ENCODE assay signal across 24 mouse cellular contexts in the genomic region with DNA sequence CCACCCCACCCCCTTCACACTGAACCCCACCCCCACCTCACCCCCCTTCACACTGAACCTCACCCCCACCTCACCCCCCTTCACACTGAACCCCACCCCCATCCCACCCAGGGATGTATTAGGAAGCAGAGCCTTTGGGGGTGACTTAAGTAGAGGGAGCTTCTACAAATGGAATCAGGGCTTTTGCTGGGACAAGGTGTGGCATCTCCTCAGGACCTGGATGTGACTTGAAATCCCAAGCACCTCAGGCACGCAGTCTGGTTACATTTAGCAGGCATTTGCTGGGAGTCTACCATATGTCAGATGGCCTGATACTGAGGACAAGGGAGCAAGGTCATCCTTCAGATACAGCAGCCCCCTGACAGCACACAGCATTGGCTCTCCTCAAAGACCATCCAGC. TPM values are rescaled to one million over a fixed set of nuclear protein-coding genes. Genes with fewer than 3 reads are reported as not detected.
DNase-seq lines count a peak whose midpoint lies in the region; ATAC-seq and TF ChIP-seq lines count a peak whose summit lies in the region.
"Had no signal": no experiment of that assay in that cellular context is flagged by ENCODE, and none has a peak within 500 bp of the region (broad histone marks: within the 10 kb centered on the region; RNA-seq: fewer than 3 reads in every experiment).

No protein-coding gene starts in this region.

- no peak overlapping the region for H3K4me2 ChIP-seq in embryonic facial prominence, embryonic 12.5 days (replicated peaks)
- no peak overlapping the region for H3K4me2 ChIP-seq in hindbrain, embryonic 15.5 days
- H3K4me2 ChIP-seq: liver, embryonic 11.5 days; lung, embryonic 15.5 days had no signal

- no peaks in the 10 kb centered on the region for H3K27me3 ChIP-seq in embryonic facial prominence, embryonic 12.5 days
- H3K27me3 ChIP-seq in hindbrain, embryonic 15.5 days = no peaks in the 10 kb centered on the region
- H3K27me3 ChIP-seq: lung, embryonic 15.5 days had no signal

- TF ChIP-seq CTCF in layer of hippocampus, adult 2 months (conservative IDR thresholded peaks at IDR 0.05) = no peak
- no peak for TF ChIP-seq CTCF in embryonic fibroblast, embryonic 13.5 days (IDR thresholded peaks at IDR 0.05; ENCODE audit: borderline replicate concordance, insufficient read depth, low read length)

- ATAC-seq in embryonic facial prominence, embryonic 12.5 days (ENCODE audit: insufficient number of reproducible peaks, insufficient read depth, low FRiP score, low TSS enrichment) = no peak
- ATAC-seq in hindbrain, embryonic 15.5 days (ENCODE audit: low FRiP score, low read depth) = peak; percentile 23
- ATAC-seq: Patski had no signal

- no peak overlapping the region for H3K4me3 ChIP-seq in layer of hippocampus, adult 2 months
- H3K4me3 ChIP-seq in embryonic facial prominence, embryonic 12.5 days = no peak overlapping the region
- no peak overlapping the region for H3K4me3 ChIP-seq in embryonic fibroblast, embryonic 13.5 days (ENCODE audit: insufficient read depth, low read length)
- no peak overlapping the region for H3K4me3 ChIP-seq in hindbrain, embryonic 15.5 days
- H3K4me3 ChIP-seq: erythroblast, embryonic 14.5 days; heart, embryonic 10.5 days; lung, embryonic 15.5 days had no signal

- H3K36me3 ChIP-seq in embryonic facial prominence, embryonic 12.5 days = peaks cover 35% of the 10 kb centered on the region
- peaks cover 22% of the 10 kb centered on the region; the same call in 1 of the 2 replicates for H3K36me3 ChIP-seq in hindbrain, embryonic 15.5 days

- no peaks in the 10 kb centered on the region for H3K4me1 ChIP-seq in embryonic facial prominence, embryonic 12.5 days
- H3K4me1 ChIP-seq in embryonic fibroblast, embryonic 13.5 days (ENCODE audit: control insufficient read depth, insufficient read depth, low read length) = no peaks in the 10 kb centered on the region
- H3K4me1 ChIP-seq in hindbrain, embryonic 15.5 days (replicated peaks) = peaks cover 10% of the 10 kb centered on the region
- H3K4me1 ChIP-seq: lung, embryonic 15.5 days had no signal

- no peak for DNase-seq in layer of hippocampus, adult 2 months (ENCODE audit: low spot score in 2 of 2)
- no peak for DNase-seq in layer of hippocampus, adult 9-11 months
- no peak for DNase-seq in cerebellum, postnatal 14 days
- no peak for DNase-seq in left cerebral cortex, postnatal 25 days (ENCODE audit: low spot score in 2 of 2)
- DNase-seq: cerebellum, adult 9-11 months; gastrocnemius, postnatal 36 days; heart, postnatal 10 days; kidney, adult 9 months; kidney, postnatal 4 days had no signal

- H3K9me3 ChIP-seq in embryonic facial prominence, embryonic 12.5 days = no peaks in the 10 kb centered on the region
- no peaks in the 10 kb centered on the region for H3K9me3 ChIP-seq in hindbrain, embryonic 15.5 days
- H3K9me3 ChIP-seq: heart, embryonic 10.5 days; lung, embryonic 15.5 days had no signal

- WGBS in embryonic facial prominence, embryonic 12.5 days = 63% methylated on average over 1 of the region's 1 CpGs
- WGBS in hindbrain, embryonic 15.5 days = 71% methylated on average over 1 of the region's 1 CpGs

- peak overlapping the region; percentile 95 for H3K27ac ChIP-seq in layer of hippocampus, adult 2 months
- peak overlapping the region; percentile 26; the same call in 1 of the 2 replicates for H3K27ac ChIP-seq in embryonic facial prominence, embryonic 12.5 days
- peak overlapping the region; percentile 63 for H3K27ac ChIP-seq in embryonic fibroblast, embryonic 13.5 days (ENCODE audit: insufficient read depth, low read length)
- peak overlapping the region; percentile 36; the same call in 1 of the 2 replicates for H3K27ac ChIP-seq in hindbrain, embryonic 15.5 days (replicated peaks)
- H3K27ac ChIP-seq: heart, embryonic 10.5 days; lung, embryonic 15.5 days had no signal

- no peak for TF ChIP-seq POLR2A in embryonic fibroblast, embryonic 13.5 days (IDR thresholded peaks at IDR 0.05; ENCODE audit: low read depth, low read length)

- no peak overlapping the region for H3K9ac ChIP-seq in embryonic facial prominence, embryonic 12.5 days
- no peak overlapping the region for H3K9ac ChIP-seq in hindbrain, embryonic 15.5 days
- H3K9ac ChIP-seq: lung, embryonic 15.5 days had no signal

- intact Hi-C loops in left cerebral cortex, postnatal 25 days (cut with DNase I) = no loop called here

RNA-seq across cellular contexts. Expression of a gene that starts 7.2 kb away (rescaled TPM):
- 100 to 1,000 TPM; 321 to 335 TPM for total RNA-seq in layer of hippocampus, adult 2 months (2021)
- 340 and 378 TPM in 2 replicates for polyA plus RNA-seq in embryonic facial prominence, embryonic 12.5 days (2016; fragmentation: Nextera tagmentation; extraction: Ambion mirVana)
- 188 and 227 TPM in 2 replicates for polyA plus RNA-seq in embryonic fibroblast, embryonic 13.5 days (2011; ENCODE audit: insufficient read length, low read depth, missing spikeins)
- polyA plus RNA-seq in hindbrain, embryonic 15.5 days (2015; fragmentation: Nextera tagmentation; extraction: Ambion mirVana) = 577 and 633 TPM in 2 replicates
- total RNA-seq in left cerebral cortex, postnatal 25 days (2021) = 100 to 1,000 TPM; 232 to 248 TPM

RNA-seq across cellular contexts. Expression of a gene that starts 14.1 kb away (rescaled TPM):
- 1 to 10 TPM in 1 of 2 experiments, under 1 TPM in 1; 0.61 to 1.2 TPM for total RNA-seq in layer of hippocampus, adult 2 months (2021)
- 0.17 TPM in 1 of 2 replicates, not detected in the other for polyA plus RNA-seq in embryonic facial prominence, embryonic 12.5 days (2016; fragmentation: Nextera tagmentation; extraction: Ambion mirVana)
- polyA plus RNA-seq in embryonic fibroblast, embryonic 13.5 days (2011; ENCODE audit: insufficient read length, low read depth, missing spikeins) = not detected in 2 replicates
- 0.26 and 0.54 TPM in 2 replicates for polyA plus RNA-seq in hindbrain, embryonic 15.5 days (2015; fragmentation: Nextera tagmentation; extraction: Ambion mirVana)
- not detected for total RNA-seq in left cerebral cortex, postnatal 25 days (2021)
- total RNA-seq: gastrocnemius, postnatal 36 days; heart, postnatal 10 days; left cerebral cortex, postnatal 14 days had no signal
- polyA plus RNA-seq: liver, embryonic 11.5 days; stomach, embryonic 14.5 days had no signal

RNA-seq across cellular contexts. Expression of a gene that starts 17.0 kb away (rescaled TPM):
- total RNA-seq in layer of hippocampus, adult 2 months (2021) = under 1 TPM in 1 of 2 experiments, not detected in 1; 0.08 TPM
- 0.13 TPM in 1 of 2 replicates, not detected in the other for polyA plus RNA-seq in embryonic facial prominence, embryonic 12.5 days (2016; fragmentation: Nextera tagmentation; extraction: Ambion mirVana)
- polyA plus RNA-seq in embryonic fibroblast, embryonic 13.5 days (2011; ENCODE audit: insufficient read length, low read depth, missing spikeins) = not detected in 2 replicates
- not detected in 2 replicates for polyA plus RNA-seq in hindbrain, embryonic 15.5 days (2015; fragmentation: Nextera tagmentation; extraction: Ambion mirVana)
- total RNA-seq in left cerebral cortex, postnatal 25 days (2021) = not detected
- total RNA-seq: gastrocnemius, postnatal 36 days; heart, postnatal 10 days; left cerebral cortex, postnatal 14 days; megakaryocyte progenitor cell, adult 5-6 weeks had no signal
- polyA plus RNA-seq: erythroblast, embryonic 14.5 days; heart, embryonic 10.5 days; intestine, embryonic 14.5 days; liver, embryonic 11.5 days; lung, embryonic 15.5 days; Patski; small intestine, adult 2 months; stomach, embryonic 14.5 days; thymus, postnatal 0 days had no signal

RNA-seq across cellular contexts. Expression of a gene that starts 29.0 kb away (rescaled TPM):
- total RNA-seq in layer of hippocampus, adult 2 months (2021) = not detected
- not detected in 2 replicates for polyA plus RNA-seq in embryonic facial prominence, embryonic 12.5 days (2016; fragmentation: Nextera tagmentation; extraction: Ambion mirVana)
- polyA plus RNA-seq in embryonic fibroblast, embryonic 13.5 days (2011; ENCODE audit: insufficient read length, low read depth, missing spikeins) = not detected in 2 replicates
- polyA plus RNA-seq in hindbrain, embryonic 15.5 days (2015; fragmentation: Nextera tagmentation; extraction: Ambion mirVana) = not detected in 2 replicates
- total RNA-seq in left cerebral cortex, postnatal 25 days (2021) = not detected
- total RNA-seq: gastrocnemius, postnatal 36 days; heart, postnatal 10 days; layer of hippocampus, postnatal 25 days; left cerebral cortex, postnatal 14 days; megakaryocyte progenitor cell, adult 5-6 weeks had no signal
- polyA plus RNA-seq: erythroblast, embryonic 14.5 days; heart, embryonic 10.5 days; intestine, embryonic 14.5 days; liver, embryonic 11.5 days; lung, embryonic 15.5 days; Patski; small intestine, adult 2 months; stomach, embryonic 14.5 days; thymus, postnatal 0 days had no signal

RNA-seq across cellular contexts. Expression of a gene that starts 40.4 kb away (rescaled TPM):
- total RNA-seq in layer of hippocampus, adult 2 months (2021) = not detected
- not detected in 2 replicates for polyA plus RNA-seq in embryonic facial prominence, embryonic 12.5 days (2016; fragmentation: Nextera tagmentation; extraction: Ambion mirVana)
- polyA plus RNA-seq in embryonic fibroblast, embryonic 13.5 days (2011; ENCODE audit: insufficient read length, low read depth, missing spikeins) = not detected in 2 replicates
- not detected in 2 replicates for polyA plus RNA-seq in hindbrain, embryonic 15.5 days (2015; fragmentation: Nextera tagmentation; extraction: Ambion mirVana)
- not detected for total RNA-seq in left cerebral cortex, postnatal 25 days (2021)
- total RNA-seq: gastrocnemius, postnatal 36 days; heart, postnatal 10 days; layer of hippocampus, postnatal 25 days; left cerebral cortex, postnatal 14 days; megakaryocyte progenitor cell, adult 5-6 weeks had no signal
- polyA plus RNA-seq: erythroblast, embryonic 14.5 days; heart, embryonic 10.5 days; intestine, embryonic 14.5 days; liver, embryonic 11.5 days; lung, embryonic 15.5 days; Patski; small intestine, adult 2 months; stomach, embryonic 14.5 days; thymus, postnatal 0 days had no signal

Comparison
In these comparisons a context has a peak if more than half of its experiments do, and no peak if none do; other contexts are left out.
1. H3K27ac ChIP-seq: peak in every context shown above with its lines; median percentile 95 in layer of hippocampus, adult 2 months; 63 in embryonic fibroblast, embryonic 13.5 days; 36 in hindbrain, embryonic 15.5 days; 26 in embryonic facial prominence, embryonic 12.5 days.